Mouse (Mus musculus) midbrain, embryonic 13.5 days (tissue): ENCODE measurements around the gene Banp. TPM values are rescaled to one million over a fixed set of nuclear protein-coding genes. Genes with fewer than 3 reads are reported as not detected.

Experiments
- ATAC-seq: fragments of 200-750 bp; cut with Nextera tagmentation; 2 replicates; pipeline ENCODE4 v1.8.0; 2017; ENCODE audit warnings: mild to moderate bottlenecking, moderate TSS enrichment, moderate library complexity
- H3K27ac ChIP-seq: fragments of 300-500 bp; sonication (generic); 2 replicates; pipeline ENCODE4 v1.5.1; 2015; ENCODE audit warnings: inconsistent platforms, mild to moderate bottlenecking, moderate library complexity
- H3K27me3 ChIP-seq: fragments of 300-500 bp; sonication (generic); 2 replicates; pipeline ENCODE4 v1.6.1; 2015; ENCODE audit warnings: mild to moderate bottlenecking, inconsistent platforms
- H3K36me3 ChIP-seq: fragments of 300-500 bp; sonication (generic); 2 replicates; pipeline ENCODE4 v1.6.1; 2015; ENCODE audit warnings: mild to moderate bottlenecking, inconsistent platforms
- H3K4me1 ChIP-seq: fragments of 300-500 bp; sonication (generic); replicated peaks from 2 replicates; pipeline ENCODE4 v1.6.1; 2015; ENCODE audit warnings: inconsistent platforms
- H3K4me2 ChIP-seq: fragments of 300-500 bp; sonication (generic); replicated peaks from 2 replicates; pipeline ENCODE4 v1.6.1; 2015; ENCODE audit warnings: moderate library complexity, mild to moderate bottlenecking, inconsistent platforms
- H3K4me3 ChIP-seq: fragments of 300-500 bp; sonication (generic); replicated peaks from 2 replicates; pipeline ENCODE4 v1.5.1; 2015; ENCODE audit warnings: mild to moderate bottlenecking, inconsistent platforms
- H3K9ac ChIP-seq: fragments of 300-500 bp; sonication (generic); replicated peaks from 2 replicates; pipeline ENCODE4 v1.6.1; 2015; ENCODE audit warnings: mild to moderate bottlenecking, inconsistent platforms
- H3K9me3 ChIP-seq: fragments of 300-500 bp; sonication (generic); 2 replicates; pipeline ENCODE4 v1.6.1; 2016; ENCODE audit warnings: mild to moderate bottlenecking, inconsistent platforms
- WGBS: fragments of 180-500 bp; shearing (Covaris S2); methylation state at CpG from one replicate; pipeline ENCODE4 v1.1.7; 2015; 5-methylcytosine and 5-hydroxymethylcytosine counted together
- polyA plus RNA-seq: library from polyadenylated mRNA; unstranded; fragments of >200 nt; fragmentation: Nextera tagmentation; extraction: Ambion mirVana; gene quantifications from 2 replicates; pipeline ENCODE4 v1.2.1, GENCODE M21; 2015

Gene Banp
- polyA plus RNA-seq, 1 experiment from 2014 or later = 62.4 TPM

DNA sequence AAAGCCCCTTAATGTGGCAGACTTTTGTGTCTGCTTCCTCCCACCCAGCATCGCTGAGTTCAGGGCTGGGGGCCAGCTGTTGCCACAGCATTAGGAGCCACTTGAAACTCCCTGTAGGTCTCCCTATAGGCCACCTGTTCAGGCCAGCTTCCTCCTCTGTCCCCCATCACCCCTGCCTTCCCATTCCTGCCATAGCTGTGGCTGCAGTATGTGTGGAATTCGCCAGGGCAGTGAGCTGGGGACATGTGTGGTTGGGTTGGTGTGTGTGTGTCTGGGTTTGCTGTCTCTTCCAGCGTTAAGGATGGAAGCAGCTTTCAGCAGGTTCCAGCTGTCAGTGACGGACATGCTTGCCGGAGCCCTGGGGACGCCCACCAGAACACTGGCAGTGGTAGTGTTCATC lies 86.8 kb downstream of the Banp start:
- Histone ChIP-seq H3K9me3 (no peaks in the 10 kb centered on the region), H3K27me3 (no peaks in the 10 kb centered on the region), H3K4me1 (peaks cover 11% of the 10 kb centered on the region), H3K4me2 (no peak overlapping the region), H3K36me3 (no peaks in the 10 kb centered on the region), H3K27ac (no peak overlapping the region), H3K9ac (no peak overlapping the region), H3K4me3 (no peak overlapping the region)
- no peak for ATAC-seq
- 82% methylated on average over 6 of the region's 6 CpGs for WGBS

DNA sequence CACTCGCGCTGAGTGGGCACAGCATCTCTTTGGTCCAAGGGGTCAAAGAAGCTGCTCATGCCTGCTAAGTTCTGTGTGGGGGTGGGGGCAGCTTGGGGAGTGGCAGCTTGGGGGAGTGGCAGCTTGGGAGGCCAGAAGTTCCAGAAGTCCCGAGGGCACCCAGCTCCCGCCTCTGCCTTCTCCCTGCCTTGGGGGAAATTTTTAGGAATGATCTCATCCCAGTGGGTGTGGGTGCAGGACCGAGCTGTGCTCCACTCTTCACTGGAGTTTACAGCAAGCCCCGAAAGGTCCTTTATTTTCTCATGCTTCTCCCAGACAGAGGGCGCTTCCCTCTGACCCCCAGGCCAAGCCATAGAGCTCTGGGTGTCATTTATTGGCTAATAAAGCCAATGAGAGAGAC lies 87.7 kb downstream of the Banp start:
- Histone ChIP-seq H3K36me3 (no peaks in the 10 kb centered on the region), H3K4me1 (peaks cover 6% of the 10 kb centered on the region), H3K4me2 (no peak overlapping the region), H3K27me3 (no peaks in the 10 kb centered on the region), H3K27ac (no peak overlapping the region), H3K9ac (no peak overlapping the region), H3K4me3 (no peak overlapping the region), H3K9me3 (no peaks in the 10 kb centered on the region)
- WGBS = 79% methylated on average over 7 of the region's 7 CpGs
- ATAC-seq = no peak

DNA sequence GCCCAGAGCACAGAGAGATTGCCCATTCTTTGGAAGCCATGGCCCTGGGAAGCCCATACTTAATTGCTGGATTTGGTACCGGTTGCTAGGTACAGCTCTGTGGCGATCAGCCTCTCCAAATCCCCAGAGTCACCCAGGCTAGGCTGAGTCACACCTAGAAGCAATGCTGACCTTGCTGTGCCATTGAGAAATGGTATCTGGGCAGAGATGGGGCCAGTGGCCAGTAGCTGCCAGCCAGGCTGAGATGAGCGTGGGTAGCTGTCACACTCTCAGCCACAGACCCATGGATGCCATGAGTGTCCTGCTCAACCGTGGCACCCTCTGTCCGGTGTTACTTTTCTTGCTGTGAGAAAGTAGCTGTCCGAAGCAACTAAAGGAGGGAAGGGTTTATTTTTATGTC lies 88.5 kb downstream of the Banp start:
- Histone ChIP-seq H3K9ac (no peak overlapping the region), H3K9me3 (no peaks in the 10 kb centered on the region), H3K27me3 (no peaks in the 10 kb centered on the region), H3K4me2 (no peak overlapping the region), H3K36me3 (no peaks in the 10 kb centered on the region), H3K4me3 (no peak overlapping the region), H3K27ac (no peak overlapping the region), H3K4me1 (no peaks in the 10 kb centered on the region)
- ATAC-seq = no peak
- 94% methylated on average over 6 of the region's 6 CpGs for WGBS

DNA sequence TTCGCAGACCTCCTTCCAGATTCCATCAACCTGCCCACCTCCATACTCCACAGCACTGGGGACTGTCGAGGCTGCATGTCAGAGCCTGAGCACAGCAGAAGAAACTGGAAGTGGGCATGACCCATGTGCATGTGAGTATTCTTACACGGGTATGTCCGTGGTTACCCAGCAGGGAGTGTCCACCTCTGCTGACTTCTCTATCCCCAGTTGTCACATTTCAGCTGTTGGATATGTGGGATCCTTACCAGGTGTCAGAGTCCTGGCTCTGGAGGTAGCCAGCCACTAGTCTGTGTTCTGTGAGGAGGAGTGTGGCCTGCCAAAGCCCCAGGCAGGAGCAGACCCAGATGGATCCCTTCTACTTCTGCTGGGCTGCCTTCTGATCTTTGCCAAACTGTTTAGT lies 89.9 kb downstream of the Banp start:
- no peak for ATAC-seq
- H3K27ac ChIP-seq = no peak overlapping the region
- 91% methylated on average over 4 of the region's 4 CpGs for WGBS

GRCm38 (mm10) chr8:122047206-122047870 lies 97.8 kb downstream of the Banp start:
- H3K27ac ChIP-seq = no peak overlapping the region
- 58% methylated on average over 15 of the region's 15 CpGs for WGBS

More for the DNA sequence above, 89.9 kb downstream of the Banp start:
- no peak overlapping the region for H3K4me3 ChIP-seq
- H3K9ac ChIP-seq = no peak overlapping the region
- H3K9me3 ChIP-seq = no peaks in the 10 kb centered on the region
- H3K4me2 ChIP-seq = no peak overlapping the region
- no peaks in the 10 kb centered on the region for H3K36me3 ChIP-seq
- no peaks in the 10 kb centered on the region for H3K27me3 ChIP-seq
- no peaks in the 10 kb centered on the region for H3K4me1 ChIP-seq

DNA sequence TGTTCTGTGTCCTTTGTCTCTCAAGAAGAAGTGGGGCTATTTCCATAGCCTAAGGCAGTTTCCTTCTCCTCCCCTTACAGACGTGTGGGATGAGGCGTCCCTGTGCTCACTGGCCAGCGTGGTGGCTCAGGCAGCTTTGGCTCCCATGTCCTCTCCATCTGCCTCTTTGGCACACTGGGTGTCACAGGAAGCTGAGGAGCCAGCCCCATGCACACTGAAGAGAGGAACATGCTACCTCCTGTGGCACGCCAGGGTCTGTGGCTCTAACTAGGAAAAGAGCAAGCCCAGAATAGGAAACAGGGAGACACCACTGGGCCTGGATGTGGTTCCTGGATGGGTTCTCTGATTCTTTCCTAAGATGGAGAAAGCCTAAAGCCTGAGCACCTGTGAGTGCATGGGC lies 99.7 kb downstream of the Banp start:
- Histone ChIP-seq H3K36me3 (no peaks in the 10 kb centered on the region), H3K9me3 (no peaks in the 10 kb centered on the region), H3K9ac (no peak overlapping the region), H3K27me3 (no peaks in the 10 kb centered on the region), H3K27ac (no peak overlapping the region), H3K4me2 (no peak overlapping the region), H3K4me1 (no peaks in the 10 kb centered on the region), H3K4me3 (no peak overlapping the region)
- 86% methylated on average over 4 of the region's 4 CpGs for WGBS
- no peak for ATAC-seq

More at GRCm38 (mm10) chr8:122047206-122047870, 97.8 kb downstream of the Banp start:
- Histone ChIP-seq H3K4me1 (no peaks in the 10 kb centered on the region), H3K9ac (no peak overlapping the region), H3K4me2 (no peak overlapping the region), H3K9me3 (no peaks in the 10 kb centered on the region), H3K4me3 (no peak overlapping the region), H3K36me3 (no peaks in the 10 kb centered on the region), H3K27me3 (no peaks in the 10 kb centered on the region)
- no peak for ATAC-seq

- WGBS = 58% methylated on average over 2 of the region's 2 CpGs
- Histone ChIP-seq H3K27ac (no peak overlapping the region), H3K36me3 (no peaks in the 10 kb centered on the region), H3K9me3 (no peaks in the 10 kb centered on the region), H3K4me2 (no peak overlapping the region), H3K4me1 (peaks cover 5% of the 10 kb centered on the region; the same call in 1 of the 2 replicates), H3K27me3 (no peaks in the 10 kb centered on the region), H3K4me3 (no peak overlapping the region), H3K9ac (no peak overlapping the region)
- ATAC-seq = 0 out of 2 replicates have a peak, but pooled peaks have one; percentile 6
Measured at GRCm38 (mm10) chr8:122049923-122050322, 100.4 kb downstream of the Banp start.

DNA sequence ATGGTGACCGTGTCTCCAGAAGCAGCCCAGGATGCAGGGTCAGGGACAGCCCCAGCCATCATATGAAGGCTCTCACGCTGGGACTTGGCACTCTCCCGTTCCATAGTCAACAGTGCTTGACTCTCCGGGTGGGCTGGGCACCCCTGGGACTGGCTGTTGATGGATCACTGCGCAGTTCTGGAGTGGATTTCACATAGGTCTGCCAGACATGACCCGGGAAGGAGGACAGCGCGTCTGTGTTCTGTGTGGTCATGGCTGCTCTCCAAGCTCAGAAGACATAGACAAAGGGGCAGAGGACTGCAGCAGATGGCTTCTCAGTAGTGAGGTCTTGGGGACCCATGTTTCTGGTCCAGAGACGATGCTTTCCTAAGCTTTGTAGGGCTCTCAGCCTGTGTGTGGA lies 101.1 kb downstream of the Banp start:
- Histone ChIP-seq H3K4me2 (no peak overlapping the region), H3K27me3 (no peaks in the 10 kb centered on the region), H3K9ac (no peak overlapping the region), H3K4me1 (peaks cover 12% of the 10 kb centered on the region), H3K9me3 (no peaks in the 10 kb centered on the region), H3K4me3 (no peak overlapping the region), H3K27ac (no peak overlapping the region), H3K36me3 (no peaks in the 10 kb centered on the region)
- 91% methylated on average over 9 of the region's 9 CpGs for WGBS
- ATAC-seq = no peak

DNA sequence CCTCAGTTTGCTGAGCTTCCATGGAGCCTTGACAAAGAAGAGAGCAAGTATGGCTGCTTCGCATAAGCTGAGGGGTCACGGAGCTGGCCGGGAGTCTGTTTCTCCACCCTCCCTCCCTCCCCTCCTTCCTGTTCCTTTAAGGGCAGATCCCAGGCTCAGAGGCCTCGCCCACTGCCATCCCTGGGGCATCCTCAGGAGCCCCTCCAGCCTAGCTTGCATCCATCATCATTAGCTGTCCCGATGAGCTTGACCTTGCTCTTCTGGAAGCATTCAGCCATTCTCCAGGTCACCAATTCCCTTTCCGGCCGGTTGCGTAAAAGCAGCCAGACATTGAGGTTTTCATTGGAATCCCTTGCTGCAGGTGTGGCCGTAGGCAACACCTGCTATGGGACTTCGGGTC lies 105.8 kb downstream of the Banp start:
- Histone ChIP-seq H3K27me3 (no peaks in the 10 kb centered on the region), H3K9ac (no peak overlapping the region), H3K36me3 (no peaks in the 10 kb centered on the region), H3K4me2 (no peak overlapping the region), H3K27ac (no peak overlapping the region), H3K4me1 (peaks cover 12% of the 10 kb centered on the region), H3K9me3 (no peaks in the 10 kb centered on the region), H3K4me3 (no peak overlapping the region)
- 61% methylated on average over 10 of the region's 10 CpGs for WGBS
- ATAC-seq = no peak

GRCm38 (mm10) chr8:122056113-122056512 lies 106.6 kb downstream of the Banp start:
- no peak; the same call in 1 of the 2 replicates for ATAC-seq
- H3K9ac ChIP-seq = no peak overlapping the region
- H3K9me3 ChIP-seq = no peaks in the 10 kb centered on the region
- no peaks in the 10 kb centered on the region for H3K27me3 ChIP-seq
- no peak overlapping the region for H3K27ac ChIP-seq
- H3K4me1 ChIP-seq = peaks cover 12% of the 10 kb centered on the region
- H3K4me2 ChIP-seq = no peak overlapping the region
- 20% methylated on average over 1 of the region's 1 CpGs for WGBS
- H3K4me3 ChIP-seq = no peak overlapping the region
- no peaks in the 10 kb centered on the region for H3K36me3 ChIP-seq

DNA sequence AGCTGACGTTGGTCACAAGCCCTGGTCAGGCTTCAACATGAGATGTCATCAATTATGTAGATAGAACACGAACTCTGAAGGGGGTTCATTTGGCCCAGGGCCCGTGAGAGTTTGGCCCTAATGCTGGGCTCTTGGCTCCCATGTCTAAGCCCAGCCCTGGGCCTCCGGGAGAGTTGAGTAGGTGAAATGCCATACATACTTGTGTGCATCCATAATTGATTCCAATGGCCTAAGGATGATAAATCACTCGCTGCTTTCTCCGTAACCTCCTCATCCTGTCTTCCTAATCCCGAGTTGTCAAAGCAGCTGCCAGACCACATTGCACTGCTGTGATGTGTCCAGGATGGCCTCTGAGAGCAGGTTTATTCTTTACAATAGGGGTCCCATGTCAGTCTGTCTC lies 107.3 kb downstream of the Banp start:
- Histone ChIP-seq H3K9ac (no peak overlapping the region), H3K27me3 (no peaks in the 10 kb centered on the region), H3K27ac (no peak overlapping the region), H3K4me2 (no peak overlapping the region), H3K9me3 (no peaks in the 10 kb centered on the region), H3K4me3 (no peak overlapping the region), H3K36me3 (no peaks in the 10 kb centered on the region), H3K4me1 (peaks cover 12% of the 10 kb centered on the region)
- WGBS = 88% methylated on average over 7 of the region's 7 CpGs
- no peak for ATAC-seq

- Histone ChIP-seq H3K4me1 (peaks cover 12% of the 10 kb centered on the region), H3K9me3 (no peaks in the 10 kb centered on the region), H3K27me3 (no peaks in the 10 kb centered on the region), H3K4me2 (no peak overlapping the region), H3K27ac (no peak overlapping the region), H3K4me3 (no peak overlapping the region), H3K36me3 (no peaks in the 10 kb centered on the region), H3K9ac (no peak overlapping the region)
- 56% methylated on average over 9 of the region's 9 CpGs for WGBS
- no peak for ATAC-seq
Measured at GRCm38 (mm10) chr8:122058510-122058909, 109.0 kb downstream of the Banp start.

- Histone ChIP-seq H3K4me2 (no peak overlapping the region), H3K4me1 (peaks cover 12% of the 10 kb centered on the region), H3K36me3 (no peaks in the 10 kb centered on the region), H3K27ac (no peak overlapping the region), H3K9ac (no peak overlapping the region), H3K4me3 (no peak overlapping the region), H3K9me3 (no peaks in the 10 kb centered on the region), H3K27me3 (no peaks in the 10 kb centered on the region)
- 88% methylated on average over 8 of the region's 8 CpGs for WGBS
- no peak for ATAC-seq
Measured at GRCm38 (mm10) chr8:122058951-122059350, 109.4 kb downstream of the Banp start.
